Mouse (Mus musculus) liver, embryonic 14.5 days (tissue): Measurements from ENCODE around the gene Nr2c2ap.

Experiments used
- CTCF ChIP-seq: IDR thresholded peaks from 2 replicates; pipeline ENCODE4 v1.5.1; 2016; ENCODE audit warnings: antibody characterized with exemption, low read depth, control low read depth
- EP300 ChIP-seq: IDR thresholded peaks from 2 replicates; pipeline ENCODE4 v1.6.1; 2016; ENCODE audit warnings: antibody characterized with exemption, low read depth

DNA sequence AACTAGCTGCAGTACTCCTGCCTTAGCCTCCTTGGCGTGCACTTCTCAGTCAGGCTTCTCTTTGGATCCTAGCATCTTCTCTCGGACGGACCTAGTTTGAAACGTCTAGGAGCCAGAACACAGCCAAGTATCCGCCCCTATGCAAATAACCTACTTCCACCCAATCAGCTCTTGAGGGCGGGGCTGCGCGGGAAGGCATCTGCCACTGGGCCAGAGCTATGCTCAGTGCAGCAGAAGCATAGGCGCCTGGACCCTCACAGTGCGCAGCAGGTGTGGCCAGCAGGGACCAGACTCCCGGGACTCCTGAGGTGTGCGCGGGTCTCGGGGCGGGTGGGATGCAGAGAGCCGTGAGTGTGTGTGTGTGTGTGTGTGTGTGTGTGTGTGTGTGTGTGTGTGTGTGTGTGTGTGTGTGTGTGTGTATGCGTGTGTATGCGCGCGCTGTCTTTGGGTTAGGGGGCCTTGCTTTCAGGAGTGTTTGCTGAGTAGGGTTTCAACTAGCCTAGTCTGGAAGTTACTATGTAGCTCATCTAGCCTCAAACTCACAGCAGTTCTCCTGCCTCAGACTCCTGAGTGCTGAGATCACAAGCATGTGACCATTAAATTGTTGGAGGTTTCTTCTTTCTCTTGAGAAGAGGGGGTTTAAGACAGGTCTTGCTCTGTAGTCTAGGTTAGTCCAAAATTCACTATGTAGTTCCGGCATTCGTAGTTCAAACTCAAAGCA, 21.6 kb downstream of the Nr2c2ap start:
- no peak for TF ChIP-seq EP300
- no peak for TF ChIP-seq CTCF
